Mouse (Mus musculus) megakaryocyte, embryonic 14.5 days (primary cell): ENCODE measurements around the gene Vps29.

Experiments used
- FLI1 ChIP-seq: IDR thresholded peaks from 2 replicates; pipeline ENCODE4 v1.6.1; 2012; ENCODE audit warnings: low read length, inconsistent platforms, mixed read lengths
- GATA1 ChIP-seq: IDR thresholded peaks from 3 replicates; pipeline ENCODE4 v1.6.1; 2012; ENCODE audit warnings: mixed read lengths, low read length, inconsistent platforms, borderline replicate concordance

GRCm38 (mm10) chr5:122343768-122344167, 10.4 kb upstream of the Vps29 start:
- no peak for TF ChIP-seq GATA1
- TF ChIP-seq FLI1: no peak
